Mouse (Mus musculus): ENCODE data around the gene D17H6S53E.

DNA sequence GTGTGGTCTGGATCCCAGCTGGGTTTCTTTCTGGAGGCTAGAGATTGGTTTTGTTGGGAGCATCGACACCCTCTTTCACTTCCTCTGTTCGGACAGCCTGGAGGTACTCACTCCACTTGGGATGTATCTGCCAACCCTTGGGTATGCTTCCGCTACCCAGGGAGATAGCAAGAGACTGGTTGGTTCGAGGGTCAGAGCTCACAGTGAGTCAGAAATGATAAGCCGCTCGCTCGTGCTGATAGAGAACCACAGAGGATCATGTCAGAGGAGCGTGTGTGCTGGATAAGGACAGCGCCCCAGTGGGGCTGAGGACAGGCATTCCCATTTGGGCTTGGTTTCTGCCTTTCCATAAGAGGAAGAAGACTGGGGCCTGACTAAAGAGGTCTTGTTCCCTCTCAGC is 46.4 kb upstream of the D17H6S53E start:
- no peak for TF ChIP-seq CTCF (IDR thresholded peaks at IDR 0.05; ENCODE audit: borderline replicate concordance, extremely low read depth, insufficient read depth, insufficient read length)
- no peak for TF ChIP-seq POLR2A (IDR thresholded peaks at IDR 0.05; ENCODE audit: borderline replicate concordance, extremely low read depth, insufficient read depth, insufficient read length, poor library complexity, severe bottlenecking)
